ENCODE assay signal across 18 mouse cellular contexts in the genomic region with DNA sequence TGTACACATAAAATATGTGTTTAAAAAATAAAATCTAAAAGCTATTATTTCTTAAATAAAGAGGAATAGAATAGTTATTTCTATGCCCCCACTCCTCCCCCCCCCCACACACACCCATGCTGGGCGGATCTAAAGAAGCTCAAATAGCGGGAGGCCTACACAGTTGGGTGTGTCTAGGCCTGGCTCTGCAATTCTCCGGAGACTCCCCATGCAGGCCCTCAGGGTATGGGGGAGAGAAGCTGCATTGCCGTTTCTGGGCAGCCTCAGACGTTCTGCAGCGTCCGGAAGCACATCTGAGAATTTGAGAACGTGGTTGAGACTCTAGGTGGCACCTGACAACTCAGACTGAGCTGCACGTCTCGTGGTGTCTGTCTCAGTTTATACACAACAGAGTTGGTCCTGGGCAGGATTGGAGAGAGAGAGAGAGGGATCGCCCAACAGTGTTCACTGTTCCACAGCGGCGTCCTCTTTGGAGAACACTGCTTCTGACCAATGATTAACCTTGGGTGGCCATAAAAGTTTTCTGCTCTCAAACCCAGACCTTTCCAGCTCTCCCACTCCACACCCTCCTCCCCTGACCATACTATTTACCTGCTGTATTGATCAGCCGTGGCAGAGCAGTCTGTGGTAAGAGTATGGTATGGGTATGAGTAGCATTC. TPM values are rescaled to one million over a fixed set of nuclear protein-coding genes. Genes with fewer than 3 reads are reported as not detected.
DNase-seq lines count a peak whose midpoint lies in the region; ATAC-seq and TF ChIP-seq lines count a peak whose summit lies in the region.
"Had no signal": no experiment of that assay in that cellular context is flagged by ENCODE, and none has a peak within 500 bp of the region (broad histone marks: within the 10 kb centered on the region; RNA-seq: fewer than 3 reads in every experiment).

No protein-coding gene starts in this region.

- no peaks in the 10 kb centered on the region for H3K36me3 ChIP-seq in stomach, embryonic 14.5 days (ENCODE audit: control insufficient read depth, insufficient read depth, low read length)
- H3K36me3 ChIP-seq in limb, embryonic 10.5 days: no peaks in the 10 kb centered on the region
- H3K36me3 ChIP-seq: heart, embryonic 15.5 days; limb, embryonic 13.5 days; neural tube, embryonic 13.5 days had no signal

- no peak overlapping the region for H3K4me2 ChIP-seq in stomach, embryonic 14.5 days (replicated peaks; ENCODE audit: low read depth, low read length)
- H3K4me2 ChIP-seq: heart, embryonic 15.5 days; limb, embryonic 13.5 days; neural tube, embryonic 13.5 days had no signal

- no peaks in the 10 kb centered on the region for H3K9me3 ChIP-seq in stomach, embryonic 14.5 days (ENCODE audit: control insufficient read depth, low read depth, low read length)
- H3K9me3 ChIP-seq in limb, embryonic 10.5 days (replicated peaks): no peaks in the 10 kb centered on the region
- H3K9me3 ChIP-seq: heart, embryonic 15.5 days; limb, embryonic 13.5 days; neural tube, embryonic 13.5 days had no signal

- peak; percentile 52 for ATAC-seq in Patski
- peak; percentile 60 for ATAC-seq in stomach, embryonic 14.5 days (ENCODE audit: insufficient number of reproducible peaks, insufficient read depth, low FRiP score, low read depth)
- ATAC-seq: CD4-positive, CD25-positive, alpha-beta regulatory T cell, adult 4 months; forebrain, embryonic 16.5 days; hindbrain, embryonic 16.5 days had no signal

- 0 out of 2 replicates have a peak, but pooled peaks cover 4% of the 10 kb centered on the region for H3K4me1 ChIP-seq in stomach, embryonic 14.5 days (ENCODE audit: control insufficient read depth, insufficient read depth, low read length)
- H3K4me1 ChIP-seq in limb, embryonic 10.5 days: peaks cover 16% of the 10 kb centered on the region

- in situ Hi-C loops in Patski (cut with MboI; ENCODE audit: low pct_unique_long_range_greater_than_20kb): no loop called here

- TF ChIP-seq CTCF in Patski (IDR thresholded peaks at IDR 0.05): no peak

- no peak overlapping the region for H3K9ac ChIP-seq in stomach, embryonic 14.5 days (replicated peaks; ENCODE audit: low read depth, low read length)
- H3K9ac ChIP-seq: heart, embryonic 15.5 days; limb, embryonic 13.5 days; neural tube, embryonic 13.5 days had no signal

- CTCF ChIA-PET in Patski (lab: Charles Lee): interaction anchor here (1.0 to 3.3 kb wide), 5 partner anchors 8 to 41 kb away, joined by 3 to 15 read pairs (median 3); no protein-coding TSS in a partner anchor

- 66% methylated on average over 14 of the region's 14 CpGs for WGBS in stomach, embryonic 14.5 days
- WGBS in limb, embryonic 10.5 days: 81% methylated on average over 14 of the region's 14 CpGs

- POLR2A ChIA-PET in Patski (lab: Charles Lee): interaction anchor here (0.5 to 1.1 kb wide), 6 partner anchors 9 to 358 kb away, joined by 3 to 5 read pairs (median 3); no protein-coding TSS in a partner anchor

- DNase-seq in Patski (ENCODE audit: low read depth, low spot score): peak; percentile 44
- peak; percentile 66 for DNase-seq in kidney, adult 11 months
- DNase-seq in kidney, postnatal 25 days: peak; percentile 53 to 81
- DNase-seq in urinary bladder, postnatal 4 days (ENCODE audit: low spot score in 2 of 2): no peak
- DNase-seq in spleen, postnatal 14 days (ENCODE audit: low spot score in 2 of 2): no peak
- DNase-seq in limb, embryonic 10.5 days (ENCODE audit: low spot score): no peak
- DNase-seq: adrenal gland, postnatal 14 days; gastrocnemius, postnatal 36 days; layer of hippocampus, adult 9-11 months; retina, postnatal 1 day; thymus, postnatal 4 days had no signal

- no peaks in the 10 kb centered on the region for H3K27me3 ChIP-seq in Patski
- H3K27me3 ChIP-seq in stomach, embryonic 14.5 days (ENCODE audit: control insufficient read depth, insufficient read depth, low read length): no peaks in the 10 kb centered on the region
- no peaks in the 10 kb centered on the region for H3K27me3 ChIP-seq in limb, embryonic 10.5 days (ENCODE audit: low read depth, poor library complexity, severe bottlenecking)
- H3K27me3 ChIP-seq: heart, embryonic 15.5 days; limb, embryonic 13.5 days; neural tube, embryonic 13.5 days had no signal

- no peak overlapping the region for H3K4me3 ChIP-seq in stomach, embryonic 14.5 days (ENCODE audit: low read depth, low read length)
- H3K4me3 ChIP-seq in limb, embryonic 10.5 days: no peak overlapping the region
- H3K4me3 ChIP-seq: heart, embryonic 15.5 days; limb, embryonic 13.5 days; neural tube, embryonic 13.5 days had no signal

- no peak overlapping the region for H3K27ac ChIP-seq in stomach, embryonic 14.5 days (ENCODE audit: low read length)
- no peak overlapping the region for H3K27ac ChIP-seq in limb, embryonic 10.5 days
- H3K27ac ChIP-seq: limb, embryonic 13.5 days; neural tube, embryonic 13.5 days had no signal

RNA-seq across cellular contexts. Expression of gene Ddah1, which starts 22.4 kb away (rescaled TPM):
- polyA plus RNA-seq in Patski (2021): 138 TPM
- 22.3 and 24.0 TPM in 2 replicates for polyA plus RNA-seq in stomach, embryonic 14.5 days (2014; fragmentation: Nextera tagmentation; extraction: Ambion mirVana)
- 13.7 and 14.2 TPM in 2 replicates for polyA plus RNA-seq in limb, embryonic 10.5 days (2016; fragmentation: Nextera tagmentation; extraction: Ambion mirVana)

Comparison
In these comparisons a context has a peak if more than half of its experiments do, and no peak if none do; other contexts are left out.
1. DNase-seq: peak in Patski (single experiment), kidney, adult 11 months (single experiment) and kidney, postnatal 25 days (2 of 2); none in urinary bladder, postnatal 4 days (0 of 2), spleen, postnatal 14 days (0 of 2) and limb, embryonic 10.5 days (single experiment).